Mouse (Mus musculus): ENCODE measurements around the gene Hsp90b1. TPM values are rescaled to one million over a fixed set of nuclear protein-coding genes. Genes with fewer than 3 reads are reported as not detected.
"Not testable (repeated sequence)": the region's sequence is repeated elsewhere in the genome, so short reads cannot be mapped to it uniquely, and the experiment has no call there.

Hsp90b1 gene
- total RNA-seq, 2 experiments from 2014 or later = 136 to 198 TPM

GRCm38 (mm10) chr10:86684797-86685178 is 20.5 kb downstream of the Hsp90b1 start:
- ATAC-seq (replicated peaks; ENCODE audit: low FRiP score, poor library complexity, severe bottlenecking) = not testable (repeated sequence)

- ATAC-seq (replicated peaks; ENCODE audit: low FRiP score, poor library complexity, severe bottlenecking) = not testable (repeated sequence)
Measured at GRCm38 (mm10) chr10:86670550-86670949, 34.8 kb downstream of the Hsp90b1 start.

Other genes with a start within 250 kb of the Hsp90b1 start
- not detected in 2 replicates for gene Syn3, start 206.6 kb downstream of the Hsp90b1 start, total RNA-seq (2015; ENCODE audit: low replicate concordance)
- gene Syn3, start 206.6 kb downstream of the Hsp90b1 start, total RNA-seq (2017; ENCODE audit: low replicate concordance) = 0.77 and 0.84 TPM in 2 replicates
- not detected in 2 replicates for gene Ttc41, start 302 bp upstream of the Hsp90b1 start, total RNA-seq (2015; ENCODE audit: low replicate concordance)
- gene Ttc41, start 302 bp upstream of the Hsp90b1 start, total RNA-seq (2017; ENCODE audit: low replicate concordance) = 0.26 and 0.42 TPM in 2 replicates
- not detected in 2 replicates for gene Gm49358, start 58.5 kb upstream of the Hsp90b1 start, total RNA-seq (2015; ENCODE audit: low replicate concordance)
- gene Gm49358, start 58.5 kb upstream of the Hsp90b1 start, total RNA-seq (2017; ENCODE audit: low replicate concordance) = 1.2 TPM in 1 of 2 replicates, not detected in the other
- 1.3 and 1.5 TPM in 2 replicates for gene Nt5dc3, start 73.5 kb upstream of the Hsp90b1 start, total RNA-seq (2015; ENCODE audit: low replicate concordance)
- 0.17 and 0.70 TPM in 2 replicates for gene Nt5dc3, start 73.5 kb upstream of the Hsp90b1 start, total RNA-seq (2017; ENCODE audit: low replicate concordance)

All from erythroblast, adult 5-6 weeks (primary cell).